Mouse (Mus musculus) cerebellum, adult 2 months (tissue): Measurements from ENCODE around the gene Haus4.

Experiments
- CTCF ChIP-seq: fragments of 200-500 bp; IDR thresholded peaks from 2 replicates; pipeline ENCODE4 v1.5.1; 2011; ENCODE audit warnings: low read depth, mild to moderate bottlenecking, control low read depth, low read length, moderate library complexity, borderline replicate concordance; ENCODE audit not compliant: insufficient read depth
- POLR2A ChIP-seq: fragments of 200-500 bp; IDR thresholded peaks from 2 replicates; pipeline ENCODE4 v1.6.1; 2011; ENCODE audit warnings: low read length, control low read depth, borderline replicate concordance; ENCODE audit not compliant: insufficient read depth

GRCm38 (mm10) chr14:54528007-54528393 lies 26.4 kb downstream of the Haus4 start:
- TF ChIP-seq POLR2A (no peak), CTCF (no peak)
